Mouse (Mus musculus): Measurements from ENCODE around the gene Acss3.

GRCm38 (mm10) chr10:107115930-107116642 lies 7.4 kb downstream of the Acss3 start:
- TF ChIP-seq CTCF (IDR thresholded peaks at IDR 0.05; ENCODE audit: low read depth, low read length): no peak
- no peak for TF ChIP-seq POLR2A (IDR thresholded peaks at IDR 0.05; ENCODE audit: insufficient read depth, low read length)
- TF ChIP-seq EP300 (IDR thresholded peaks at IDR 0.05; ENCODE audit: insufficient read depth, low read depth, low read length): no peak

All from ES-Bruce4 (cell line).